Mouse (Mus musculus): ENCODE results near the gene Ppp2r5c. TPM values are rescaled to one million over a fixed set of nuclear protein-coding genes. Genes with fewer than 3 reads are reported as not detected.

Gene Ppp2r5c
- polyA plus RNA-seq, 1 experiment from 2014 or later: 102 TPM

GRCm38 (mm10) chr12:110575926-110576325 is 129.0 kb downstream of the Ppp2r5c start:
- Histone ChIP-seq H3K4me2 (replicated peaks; ENCODE audit: low read depth, low read length) (no peak overlapping the region), H3K9me3 (ENCODE audit: low read length) (no peaks in the 10 kb centered on the region), H3K4me3 (ENCODE audit: low read depth, low read length) (no peak overlapping the region), H3K9ac (replicated peaks; ENCODE audit: low read depth) (no peak overlapping the region), H3K36me3 (ENCODE audit: insufficient read depth, low read length) (peaks cover 19% of the 10 kb centered on the region; the same call in 1 of the 2 replicates), H3K4me1 (ENCODE audit: insufficient read depth, low read depth, low read length) (no peaks in the 10 kb centered on the region), H3K27ac (ENCODE audit: low read length) (no peak overlapping the region), H3K27me3 (replicated peaks; ENCODE audit: insufficient read depth, low read length) (no peaks in the 10 kb centered on the region)
- TF ChIP-seq CTCF (IDR thresholded peaks at IDR 0.05): no peak
- no peak for TF ChIP-seq EP300 (IDR thresholded peaks at IDR 0.05)
- no peak for DNase-seq (ENCODE audit: low spot score)
- WGBS: 70% methylated on average over 4 of the region's 4 CpGs
- no peak for ATAC-seq

DNA sequence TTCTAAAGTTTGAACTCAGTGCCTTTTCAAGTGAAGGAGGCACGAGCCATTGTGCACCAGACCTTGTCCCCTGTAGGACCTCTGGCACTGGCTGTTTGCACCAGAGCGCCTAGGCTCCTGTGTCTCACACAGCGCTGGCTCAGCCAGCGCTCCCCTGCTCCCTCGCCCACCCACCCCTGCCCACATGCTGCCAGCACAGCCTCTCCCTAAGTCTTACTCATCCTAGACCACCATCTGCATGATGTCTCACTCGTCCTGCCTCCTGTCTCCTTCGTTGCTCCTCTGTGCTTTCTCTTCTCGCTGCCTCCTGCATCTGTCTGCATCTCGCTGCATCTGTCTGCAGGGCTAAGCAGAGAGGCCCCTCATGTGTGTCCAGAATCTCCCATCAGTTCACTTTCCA is 131.4 kb downstream of the Ppp2r5c start:
- ATAC-seq (no peak), DNase-seq (ENCODE audit: low spot score) (no peak)
- Histone ChIP-seq H3K4me3 (ENCODE audit: low read depth, low read length) (no peak overlapping the region), H3K4me2 (replicated peaks; ENCODE audit: low read depth, low read length) (no peak overlapping the region), H3K27ac (ENCODE audit: low read length) (no peak overlapping the region), H3K36me3 (ENCODE audit: insufficient read depth, low read length) (peaks cover 15% of the 10 kb centered on the region; the same call in 1 of the 2 replicates), H3K9me3 (ENCODE audit: low read length) (no peaks in the 10 kb centered on the region), H3K9ac (replicated peaks; ENCODE audit: low read depth) (no peak overlapping the region), H3K27me3 (replicated peaks; ENCODE audit: insufficient read depth, low read length) (no peaks in the 10 kb centered on the region), H3K4me1 (ENCODE audit: insufficient read depth, low read depth, low read length) (no peaks in the 10 kb centered on the region)
- 80% methylated on average over 9 of the region's 9 CpGs for WGBS
- no peak for TF ChIP-seq EP300 (IDR thresholded peaks at IDR 0.05)

DNA sequence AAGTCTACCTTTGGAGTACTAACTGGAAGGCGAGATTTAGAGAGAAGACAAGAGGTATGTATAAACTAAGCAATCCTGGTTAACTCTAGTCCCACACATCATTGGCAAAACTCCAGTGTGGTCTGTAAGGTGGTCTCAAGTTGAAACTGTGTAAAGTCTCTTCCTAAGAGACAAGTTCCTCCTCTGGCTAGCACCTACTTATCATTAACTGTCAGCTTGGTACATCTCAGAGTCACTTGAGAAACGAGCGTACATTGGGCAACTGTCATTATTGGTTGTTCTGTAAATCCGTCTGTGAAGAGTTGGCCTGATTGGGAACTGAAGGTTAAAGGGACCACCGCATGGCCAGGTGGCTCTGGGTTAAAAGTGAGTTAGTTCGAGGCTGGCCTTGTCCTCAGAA is 141.7 kb downstream of the Ppp2r5c start:
- Histone ChIP-seq H3K27me3 (replicated peaks; ENCODE audit: insufficient read depth, low read length) (no peaks in the 10 kb centered on the region), H3K9ac (replicated peaks; ENCODE audit: low read depth) (no peak overlapping the region), H3K4me2 (replicated peaks; ENCODE audit: low read depth, low read length) (no peak overlapping the region), H3K9me3 (ENCODE audit: low read length) (no peaks in the 10 kb centered on the region), H3K4me1 (ENCODE audit: insufficient read depth, low read depth, low read length) (peaks cover 6% of the 10 kb centered on the region), H3K4me3 (ENCODE audit: low read depth, low read length) (no peak overlapping the region), H3K27ac (ENCODE audit: low read length) (no peak overlapping the region), H3K36me3 (ENCODE audit: insufficient read depth, low read length) (no peaks in the 10 kb centered on the region)
- no peak for DNase-seq (ENCODE audit: low spot score)
- TF ChIP-seq CTCF (IDR thresholded peaks at IDR 0.05) (no peak), EP300 (IDR thresholded peaks at IDR 0.05) (no peak)
- ATAC-seq: no peak
- WGBS: 74% methylated on average over 6 of the region's 6 CpGs

GRCm38 (mm10) chr12:110590804-110591259 is 143.9 kb downstream of the Ppp2r5c start:
- 2% methylated on average over 15 of the region's 15 CpGs for WGBS
- ATAC-seq (peak; percentile 12), DNase-seq (ENCODE audit: low spot score) (peak; percentile 38)
- TF ChIP-seq CTCF (IDR thresholded peaks at IDR 0.05) (no peak), EP300 (IDR thresholded peaks at IDR 0.05) (no peak)
- Histone ChIP-seq H3K36me3 (ENCODE audit: insufficient read depth, low read length) (no peaks in the 10 kb centered on the region), H3K4me2 (replicated peaks; ENCODE audit: low read depth, low read length) (peak overlapping the region; percentile 83), H3K9ac (replicated peaks; ENCODE audit: low read depth) (peak overlapping the region; percentile 78), H3K27ac (ENCODE audit: low read length) (peak overlapping the region; percentile 96), H3K4me1 (ENCODE audit: insufficient read depth, low read depth, low read length) (peaks cover 6% of the 10 kb centered on the region), H3K27me3 (replicated peaks; ENCODE audit: insufficient read depth, low read length) (no peaks in the 10 kb centered on the region), H3K9me3 (ENCODE audit: low read length) (no peaks in the 10 kb centered on the region), H3K4me3 (ENCODE audit: low read depth, low read length) (peak overlapping the region; percentile 63)

GRCm38 (mm10) chr12:110591260-110591883 is 144.5 kb downstream of the Ppp2r5c start:
- peak overlapping the region; percentile 83 for H3K4me2 ChIP-seq (replicated peaks; ENCODE audit: low read depth, low read length)
- H3K4me1 ChIP-seq (ENCODE audit: insufficient read depth, low read depth, low read length): peaks cover 6% of the 10 kb centered on the region
- peak; percentile 97 for ATAC-seq
- no peaks in the 10 kb centered on the region for H3K27me3 ChIP-seq (replicated peaks; ENCODE audit: insufficient read depth, low read length)
- no peaks in the 10 kb centered on the region for H3K36me3 ChIP-seq (ENCODE audit: insufficient read depth, low read length)
- peak overlapping the region; percentile 96 for H3K27ac ChIP-seq (ENCODE audit: low read length)
- DNase-seq (ENCODE audit: low spot score): peak; percentile 100
- H3K9me3 ChIP-seq (ENCODE audit: low read length): no peaks in the 10 kb centered on the region
- H3K9ac ChIP-seq (replicated peaks; ENCODE audit: low read depth): peak overlapping the region; percentile 78
- H3K4me3 ChIP-seq (ENCODE audit: low read depth, low read length): peak overlapping the region; percentile 63
- WGBS: under 1% methylated on average over 56 of the region's 56 CpGs
- TF ChIP-seq EP300 (IDR thresholded peaks at IDR 0.05): peak; percentile 92
- TF ChIP-seq CTCF (IDR thresholded peaks at IDR 0.05): peak; percentile 12; the same call in 1 of the 2 replicates

- 9% methylated on average over 7 of the region's 7 CpGs for WGBS
- DNase-seq (ENCODE audit: low spot score) (peak; percentile 71), ATAC-seq (no peak)
- Histone ChIP-seq H3K27me3 (replicated peaks; ENCODE audit: insufficient read depth, low read length) (no peaks in the 10 kb centered on the region), H3K4me1 (ENCODE audit: insufficient read depth, low read depth, low read length) (peaks cover 2% of the 10 kb centered on the region; the same call in 1 of the 2 replicates), H3K4me3 (ENCODE audit: low read depth, low read length) (no peak overlapping the region), H3K9me3 (ENCODE audit: low read length) (no peaks in the 10 kb centered on the region), H3K27ac (ENCODE audit: low read length) (no peak overlapping the region), H3K9ac (replicated peaks; ENCODE audit: low read depth) (no peak overlapping the region), H3K36me3 (ENCODE audit: insufficient read depth, low read length) (no peaks in the 10 kb centered on the region), H3K4me2 (replicated peaks; ENCODE audit: low read depth, low read length) (no peak overlapping the region)
- TF ChIP-seq CTCF (IDR thresholded peaks at IDR 0.05) (peak; percentile 80), EP300 (IDR thresholded peaks at IDR 0.05) (no peak)
Measured at GRCm38 (mm10) chr12:110598527-110598926, 151.6 kb downstream of the Ppp2r5c start.
